Mouse (Mus musculus): ENCODE measurements at regions not wholly inside any gene's neighbourhood (a gene's known extent, or its start where the extent isn't known, plus 50 kb on each side); places are given as distances from the start of the nearest gene placed in this dataset.

- no peak overlapping the region for H3K9ac ChIP-seq (ENCODE audit: control insufficient read depth, low read depth, low read length, poor library complexity, severe bottlenecking)
- no peaks in the 10 kb centered on the region for H3K36me3 ChIP-seq (ENCODE audit: control insufficient read depth in 1 of 2, insufficient read depth in 2 of 2, low read length in 2 of 2)
- H3K27me3 ChIP-seq (ENCODE audit: control insufficient read depth in 1 of 2, insufficient read depth in 2 of 2, low read length in 2 of 2) = no peaks in the 10 kb centered on the region
- no peaks in the 10 kb centered on the region for H3K79me2 ChIP-seq (ENCODE audit: control insufficient read depth, insufficient read depth, low read length, poor library complexity)
- no peak overlapping the region for H3K4me3 ChIP-seq (ENCODE audit: control insufficient read depth in 1 of 2, insufficient read depth in 1 of 2, low read depth in 2 of 2, low read length in 2 of 2)
- TF ChIP-seq UBTF (IDR thresholded peaks at IDR 0.05; ENCODE audit: borderline replicate concordance, insufficient read depth, low read depth, low read length) (no peak), MAFK (IDR thresholded peaks at IDR 0.05; ENCODE audit: borderline replicate concordance, low read depth, low read length) (no peak), MXI1 (IDR thresholded peaks at IDR 0.05; ENCODE audit: low read depth, low read length) (no peak), MYC (IDR thresholded peaks at IDR 0.05; ENCODE audit: low read depth, low read length) (no peak), E2F4 (IDR thresholded peaks at IDR 0.05; ENCODE audit: borderline replicate concordance, low read depth, low read length) (no peak), ZNF384 (IDR thresholded peaks at IDR 0.05; ENCODE audit: low read depth, low read length) (no peak)
- no peaks in the 10 kb centered on the region for H3K9me3 ChIP-seq (replicated peaks; ENCODE audit: insufficient read depth, low read length)
- no peaks in the 10 kb centered on the region for H3K4me1 ChIP-seq (ENCODE audit: control insufficient read depth in 1 of 2, insufficient read depth in 2 of 2, low read length in 2 of 2)
- H3K27ac ChIP-seq (ENCODE audit: control insufficient read depth, low read depth, low read length) = no peak overlapping the region
- DNase-seq (ENCODE audit: low read depth, low spot score) = no peak
Observed at GRCm38 (mm10) chr5:29131762-29132161, 64.0 kb upstream of the Rnf32 start.

- H3K27ac ChIP-seq (ENCODE audit: control insufficient read depth, low read depth, low read length) = no peak overlapping the region
- no peaks in the 10 kb centered on the region for H3K4me1 ChIP-seq (ENCODE audit: control insufficient read depth in 1 of 2, insufficient read depth in 2 of 2, low read length in 2 of 2)
- H3K9me3 ChIP-seq (replicated peaks; ENCODE audit: insufficient read depth, low read length) = no peaks in the 10 kb centered on the region
- H3K27me3 ChIP-seq (ENCODE audit: control insufficient read depth in 1 of 2, insufficient read depth in 2 of 2, low read length in 2 of 2) = no peaks in the 10 kb centered on the region
- no peak overlapping the region for H3K9ac ChIP-seq (ENCODE audit: control insufficient read depth, low read depth, low read length, poor library complexity, severe bottlenecking)
- DNase-seq (ENCODE audit: low read depth, low spot score) = no peak
- no peak overlapping the region for H3K4me3 ChIP-seq (ENCODE audit: control insufficient read depth in 1 of 2, insufficient read depth in 1 of 2, low read depth in 2 of 2, low read length in 2 of 2)
- no peaks in the 10 kb centered on the region for H3K36me3 ChIP-seq (ENCODE audit: control insufficient read depth in 1 of 2, insufficient read depth in 2 of 2, low read length in 2 of 2)
- TF ChIP-seq TAL1 (IDR thresholded peaks at IDR 0.05; ENCODE audit: low read length) (no peak), CTCF (IDR thresholded peaks at IDR 0.05 in 2 of 3, conservative IDR thresholded peaks at IDR 0.05 in 1 of 3; ENCODE audit: control insufficient read depth in 1 of 3, insufficient read depth in 1 of 3, low read depth in 2 of 3, low read length in 3 of 3, poor library complexity in 1 of 3, severe bottlenecking in 1 of 3) (no peak), ETS1 (IDR thresholded peaks at IDR 0.05; ENCODE audit: low read depth, low read length) (no peak), POLR2AphosphoS5 (IDR thresholded peaks at IDR 0.05; ENCODE audit: borderline replicate concordance, low read depth, low read length) (no peak), ZC3H11A (IDR thresholded peaks at IDR 0.05; ENCODE audit: low read depth, low read length) (no peak), GATA1 (IDR thresholded peaks at IDR 0.05; ENCODE audit: low read depth, low read length) (no peak), MXI1 (IDR thresholded peaks at IDR 0.05; ENCODE audit: low read depth, low read length) (no peak), RAD21 (IDR thresholded peaks at IDR 0.05; ENCODE audit: low read depth, low read length) (no peak), BHLHE40 (IDR thresholded peaks at IDR 0.05; ENCODE audit: borderline replicate concordance, low read depth, low read length) (no peak), MAZ (IDR thresholded peaks at IDR 0.05; ENCODE audit: low read depth, low read length) (no peak), TCF12 (IDR thresholded peaks at IDR 0.05; ENCODE audit: low read depth, low read length) (no peak), MAFK (IDR thresholded peaks at IDR 0.05; ENCODE audit: borderline replicate concordance, low read depth, low read length) (no peak), USF1 (IDR thresholded peaks at IDR 0.05; ENCODE audit: low read depth, low read length) (no peak), SMC3 (IDR thresholded peaks at IDR 0.05; ENCODE audit: low read depth, low read length) (no peak), ELF1 (IDR thresholded peaks at IDR 0.05; ENCODE audit: low read depth, low read length) (no peak), NELFE (IDR thresholded peaks at IDR 0.05; ENCODE audit: low read depth, low read length) (no peak), HCFC1 (IDR thresholded peaks at IDR 0.05; ENCODE audit: low read depth, low read length) (no peak), MEF2A (IDR thresholded peaks at IDR 0.05; ENCODE audit: extremely low read depth, insufficient replicate concordance, low read depth, low read length, poor library complexity, severe bottlenecking) (no peak)
- no peaks in the 10 kb centered on the region for H3K79me2 ChIP-seq (ENCODE audit: control insufficient read depth, insufficient read depth, low read length, poor library complexity)
Observed at GRCm38 (mm10) chr5:29129724-29130123, 66.1 kb upstream of the Rnf32 start.

All from MEL (cell line).